Mouse (Mus musculus): Measurements from ENCODE around the gene Prl3a1. TPM values are rescaled to one million over a fixed set of nuclear protein-coding genes. Genes with fewer than 3 reads are reported as not detected.
A peak's percentile ranks its signal among the peaks of the same experiment; 100 is the strongest.

Prl3a1 gene
- polyA plus RNA-seq (2014; fragmentation: Nextera tagmentation; extraction: Ambion mirVana), result not detected in 2 replicates

DNA sequence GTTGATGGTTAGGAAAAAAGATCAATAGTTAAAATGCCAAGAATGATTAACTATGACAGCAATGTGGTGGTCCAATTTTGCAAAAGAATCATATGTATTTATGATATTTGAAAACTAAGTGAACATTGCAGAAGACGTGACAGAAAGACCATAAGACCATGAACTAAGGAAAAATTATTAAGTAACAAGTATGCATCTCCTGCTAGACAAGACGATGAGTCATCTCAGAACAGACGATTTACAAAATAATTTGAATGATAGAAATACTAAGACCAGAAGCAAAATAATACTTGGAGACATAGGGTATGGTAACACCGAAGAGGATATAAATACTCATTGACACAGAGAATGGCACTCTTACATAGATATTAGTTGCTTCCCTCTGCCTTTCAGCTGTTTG, at the start of gene Prl3a1:
TSS of gene Prl3a1 (plus strand) at position 301 of the 400 bp plus-strand sequence.
- H3K4me3 ChIP-seq (ENCODE audit: low read depth, low read length), result no peak within 1 kb of the TSS
- H3K27me3 ChIP-seq (replicated peaks; ENCODE audit: control insufficient read depth, insufficient read depth, low read length), result no peaks in the 10 kb centered on the region
- H3K36me3 ChIP-seq (ENCODE audit: control insufficient read depth, insufficient read depth, low read length), result no peaks in the 10 kb centered on the region
- no peak within 1 kb of the TSS for H3K4me2 ChIP-seq (ENCODE audit: low read length)
- 86% methylated on average over 4 of the region's 4 CpGs for whole genome bisulfite sequencing
- ATAC-seq (replicated peaks; ENCODE audit: low FRiP score, low TSS enrichment, low read depth), result no peak
- no peaks in the 10 kb centered on the region for H3K4me1 ChIP-seq (replicated peaks; ENCODE audit: control insufficient read depth, insufficient read depth, low read length)
- H3K27ac ChIP-seq (ENCODE audit: low read depth), result no peak within 1 kb of the TSS
- no peak within 1 kb of the TSS for H3K9ac ChIP-seq (ENCODE audit: low read length)
- H3K9me3 ChIP-seq (ENCODE audit: control insufficient read depth, low read length), result no peaks in the 10 kb centered on the region
- DNase-seq (ENCODE audit: low spot score), result no peak

DNA sequence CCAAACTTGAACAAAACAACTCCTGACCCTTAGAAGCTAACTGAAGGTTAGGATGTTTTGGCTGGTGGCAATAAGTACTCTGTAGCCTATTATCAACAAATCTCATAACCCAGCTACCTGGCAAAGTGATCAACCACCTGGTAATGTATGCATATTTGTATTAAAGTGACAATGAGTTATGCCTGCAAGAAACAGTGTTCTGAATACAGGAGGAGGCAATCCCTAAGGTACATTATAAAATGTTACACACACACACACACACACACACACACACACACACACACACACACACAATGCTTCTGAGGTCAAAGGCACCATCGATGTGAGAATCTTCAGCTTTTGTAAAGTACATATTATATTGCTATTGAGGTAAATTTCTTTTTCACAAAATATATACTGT, 17.7 kb upstream of the Prl3a1 start, which contains the start of gene Prl3b1:
TSS of gene Prl3b1 (plus strand) at position 301 of the 400 bp plus-strand sequence.
- Histone ChIP-seq H3K4me2 (ENCODE audit: low read length) (no peak within 1 kb of the TSS), H3K9me3 (ENCODE audit: control insufficient read depth, low read length) (no peaks in the 10 kb centered on the region), H3K27ac (ENCODE audit: low read depth) (no peak within 1 kb of the TSS), H3K36me3 (ENCODE audit: control insufficient read depth, insufficient read depth, low read length) (no peaks in the 10 kb centered on the region), H3K4me1 (replicated peaks; ENCODE audit: control insufficient read depth, insufficient read depth, low read length) (no peaks in the 10 kb centered on the region), H3K9ac (ENCODE audit: low read length) (no peak within 1 kb of the TSS), H3K27me3 (replicated peaks; ENCODE audit: control insufficient read depth, insufficient read depth, low read length) (no peaks in the 10 kb centered on the region), H3K4me3 (ENCODE audit: low read depth, low read length) (no peak within 1 kb of the TSS)
- DNase-seq (ENCODE audit: low spot score), result no peak
- 100% methylated on average over 1 of the region's 1 CpGs for WGBS
- ATAC-seq (replicated peaks; ENCODE audit: low FRiP score, low TSS enrichment, low read depth), result no peak

DNA sequence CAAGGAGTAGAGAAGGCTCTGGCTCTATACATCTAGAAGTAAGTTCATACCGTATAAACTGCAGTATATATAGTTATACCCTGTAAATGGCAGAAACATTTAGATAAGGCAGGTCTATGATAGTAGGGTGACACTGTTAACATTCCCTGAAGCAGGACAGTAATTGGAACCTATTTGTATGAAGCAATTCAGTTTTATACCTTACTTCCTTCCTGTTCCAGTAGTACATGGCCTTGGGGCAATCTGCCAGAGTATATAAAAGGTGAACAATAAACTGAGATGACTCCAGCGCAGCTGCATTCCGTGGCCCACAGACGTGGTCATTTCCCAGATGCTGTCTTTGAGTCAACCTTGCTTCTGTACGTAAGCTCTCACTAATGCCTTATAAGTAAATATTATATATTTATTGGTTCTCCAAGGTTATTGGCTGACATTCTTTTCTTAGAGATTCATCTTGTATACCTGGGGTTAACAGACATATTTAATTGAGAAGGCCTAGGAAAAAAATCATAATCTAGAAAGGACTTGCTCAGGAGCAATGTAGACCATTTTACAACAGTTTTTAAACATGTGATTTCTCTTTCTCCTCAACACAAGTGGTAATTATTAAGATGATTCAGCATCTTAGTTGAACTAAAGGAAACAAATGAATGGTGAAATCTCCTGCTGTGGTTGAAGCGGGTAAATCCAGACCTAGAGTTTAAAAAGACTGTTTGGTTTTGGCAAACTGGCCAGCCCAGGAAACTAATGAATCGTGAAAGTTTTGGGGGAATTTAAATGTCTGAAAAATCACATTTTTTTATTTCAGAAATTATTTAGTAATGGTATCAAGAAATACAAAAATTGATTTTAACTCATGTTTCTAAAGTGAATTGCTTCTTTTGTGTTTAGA, 53.3 kb downstream of the Prl3a1 start, which contains the start of gene Prl6a1:
TSS of gene Prl6a1 (plus strand) at position 294 of the 892 bp plus-strand sequence.
- WGBS, result 74% methylated on average over 7 of the region's 7 CpGs
- 0 out of 2 replicates have a peak, but pooled peaks have one; percentile 27 for ATAC-seq (replicated peaks; ENCODE audit: low FRiP score, low TSS enrichment, low read depth)
- DNase-seq (ENCODE audit: low spot score), result no peak

More for the DNA sequence above, 53.3 kb downstream of the Prl3a1 start, which contains the start of gene Prl6a1:
- Histone ChIP-seq H3K9me3 (ENCODE audit: control insufficient read depth, low read length) (no peaks in the 10 kb centered on the region), H3K27me3 (replicated peaks; ENCODE audit: control insufficient read depth, insufficient read depth, low read length) (no peaks in the 10 kb centered on the region), H3K36me3 (ENCODE audit: control insufficient read depth, insufficient read depth, low read length) (no peaks in the 10 kb centered on the region), H3K27ac (ENCODE audit: low read depth) (no peak within 1 kb of the TSS), H3K9ac (ENCODE audit: low read length) (no peak within 1 kb of the TSS), H3K4me3 (ENCODE audit: low read depth, low read length) (no peak within 1 kb of the TSS), H3K4me1 (replicated peaks; ENCODE audit: control insufficient read depth, insufficient read depth, low read length) (no peaks in the 10 kb centered on the region), H3K4me2 (ENCODE audit: low read length) (no peak within 1 kb of the TSS)

Other genes starting within 250 kb of the Prl3a1 start
- gene Prl, start 201.9 kb upstream of the Prl3a1 start, polyA plus RNA-seq (2014; fragmentation: Nextera tagmentation; extraction: Ambion mirVana), result not detected in 2 replicates
- not detected in 2 replicates for gene Prl3d1, start 165.2 kb upstream of the Prl3a1 start, polyA plus RNA-seq (2014; fragmentation: Nextera tagmentation; extraction: Ambion mirVana)
- not detected in 2 replicates for gene Prl3d2, start 137.7 kb upstream of the Prl3a1 start, polyA plus RNA-seq (2014; fragmentation: Nextera tagmentation; extraction: Ambion mirVana)
- gene Prl3d3, start 102.6 kb upstream of the Prl3a1 start, polyA plus RNA-seq (2014; fragmentation: Nextera tagmentation; extraction: Ambion mirVana), result not detected in 2 replicates
- gene Prl3c1, start 62.8 kb upstream of the Prl3a1 start, polyA plus RNA-seq (2014; fragmentation: Nextera tagmentation; extraction: Ambion mirVana), result not detected in 2 replicates
- 0.20 TPM in 1 of 2 replicates, not detected in the other for gene Prl3b1, start 17.6 kb upstream of the Prl3a1 start, polyA plus RNA-seq (2014; fragmentation: Nextera tagmentation; extraction: Ambion mirVana)
- not detected in 2 replicates for gene Prl6a1, start 53.2 kb downstream of the Prl3a1 start, polyA plus RNA-seq (2014; fragmentation: Nextera tagmentation; extraction: Ambion mirVana)
- not detected in 2 replicates for gene Prl8a2, start 86.2 kb downstream of the Prl3a1 start, polyA plus RNA-seq (2014; fragmentation: Nextera tagmentation; extraction: Ambion mirVana)
- not detected in 2 replicates for gene Prl2b1, start 131.4 kb downstream of the Prl3a1 start, polyA plus RNA-seq (2014; fragmentation: Nextera tagmentation; extraction: Ambion mirVana)
- gene Prl8a6, start 179.3 kb downstream of the Prl3a1 start, polyA plus RNA-seq (2014; fragmentation: Nextera tagmentation; extraction: Ambion mirVana), result not detected in 2 replicates

All from intestine, embryonic 14.5 days (tissue).